Mouse (Mus musculus) limb, embryonic 13.5 days (tissue): ENCODE measurements around the gene Ifitm10. TPM values are rescaled to one million over a fixed set of nuclear protein-coding genes. Genes with fewer than 3 reads are reported as not detected.
"Not testable (repeated sequence)": the region's sequence is repeated elsewhere in the genome, so short reads cannot be mapped to it uniquely, and the experiment has no call there.

Experiments used
- ATAC-seq: fragments of 200-750 bp; cut with Nextera tagmentation; 2 replicates; pipeline ENCODE4 v1.8.0; 2017; ENCODE audit warnings: low read depth, moderate number of reproducible peaks, moderate TSS enrichment; ENCODE audit not compliant: low FRiP score
- H3K27ac ChIP-seq: fragments of 300-500 bp; sonication (generic); 2 replicates; pipeline ENCODE4 v1.5.1; 2015; ENCODE audit warnings: inconsistent platforms, mild to moderate bottlenecking, moderate library complexity
- H3K27me3 ChIP-seq: fragments of 300-500 bp; sonication (generic); 2 replicates; pipeline ENCODE4 v1.6.1; 2015; ENCODE audit warnings: mild to moderate bottlenecking, inconsistent platforms
- H3K36me3 ChIP-seq: fragments of 300-500 bp; sonication (generic); 2 replicates; pipeline ENCODE4 v1.6.1; 2015; ENCODE audit warnings: inconsistent platforms, mild to moderate bottlenecking, moderate library complexity
- H3K4me1 ChIP-seq: fragments of 300-500 bp; sonication (generic); 2 replicates; pipeline ENCODE4 v1.6.1; 2015; ENCODE audit warnings: inconsistent platforms
- H3K4me2 ChIP-seq: fragments of 300-500 bp; sonication (generic); replicated peaks from 2 replicates; pipeline ENCODE4 v1.6.1; 2015; ENCODE audit warnings: inconsistent platforms, mild to moderate bottlenecking, moderate library complexity
- H3K4me3 ChIP-seq: fragments of 300-500 bp; sonication (generic); 2 replicates; pipeline ENCODE4 v1.5.1; 2015; ENCODE audit warnings: moderate library complexity, mild to moderate bottlenecking, inconsistent platforms
- H3K9ac ChIP-seq: fragments of 300-500 bp; sonication (generic); 2 replicates; pipeline ENCODE4 v1.6.1; 2015; ENCODE audit warnings: mild to moderate bottlenecking, inconsistent platforms
- H3K9me3 ChIP-seq: fragments of 300-500 bp; sonication (generic); 2 replicates; pipeline ENCODE4 v1.6.1; 2016; ENCODE audit warnings: inconsistent platforms
- WGBS: fragments of 180-500 bp; shearing (Covaris S2); methylation state at CpG from one replicate; pipeline ENCODE4 v1.1.7; 2015; 5-methylcytosine and 5-hydroxymethylcytosine counted together
- polyA plus RNA-seq: library from polyadenylated mRNA; unstranded; fragments of >200 nt; fragmentation: Nextera tagmentation; extraction: Ambion mirVana; gene quantifications from 2 replicates; pipeline ENCODE4 v1.2.1, GENCODE M21; 2015

Ifitm10 gene
- polyA plus RNA-seq, 1 experiment from 2014 or later: 1.1 TPM

GRCm38 (mm10) chr7:142303249-142303648 is 70.3 kb downstream of the Ifitm10 start, which contains the start of gene Krtap5-4:
Gene Krtap5-4 (plus strand): TSS chr7:142303549.
- Histone ChIP-seq H3K36me3 (no peaks in the 10 kb centered on the region), H3K4me2 (no peak within 1 kb of the TSS), H3K4me1 (no peaks in the 10 kb centered on the region), H3K9me3 (no peaks in the 10 kb centered on the region), H3K27ac (no peak within 1 kb of the TSS), H3K27me3 (peaks cover 12% of the 10 kb centered on the region; the same call in 1 of the 2 replicates), H3K4me3 (no peak within 1 kb of the TSS), H3K9ac (no peak within 1 kb of the TSS)
- 46% methylated on average over 3 of the region's 3 CpGs for WGBS
- no peak for ATAC-seq

GRCm38 (mm10) chr7:142297018-142297417 is 76.5 kb downstream of the Ifitm10 start, which contains the start of gene Krtap5-1:
Gene Krtap5-1 (minus strand): TSS chr7:142297118.
- not testable (repeated sequence) for H3K9me3 ChIP-seq, ATAC-seq, H3K4me1 ChIP-seq, H3K9ac ChIP-seq, H3K4me2 ChIP-seq, H3K36me3 ChIP-seq, H3K27ac ChIP-seq, H3K4me3 ChIP-seq, H3K27me3 ChIP-seq

GRCm38 (mm10) chr7:142296108-142296507 is 77.4 kb downstream of the Ifitm10 start:
- not testable (repeated sequence) for H3K9ac ChIP-seq, H3K4me1 ChIP-seq, H3K4me3 ChIP-seq, H3K36me3 ChIP-seq, ATAC-seq, H3K4me2 ChIP-seq, H3K27ac ChIP-seq, H3K27me3 ChIP-seq, H3K9me3 ChIP-seq
- 25% methylated on average over 4 of the region's 4 CpGs for WGBS

GRCm38 (mm10) chr7:142295418-142295817 is 78.1 kb downstream of the Ifitm10 start:
- Histone ChIP-seq H3K9me3 (no peaks in the 10 kb centered on the region), H3K27me3 (0 out of 2 replicates have a peak, but pooled peaks cover 8% of the 10 kb centered on the region), H3K9ac (0 out of 2 replicates have a peak overlapping the region, but pooled peaks have one; percentile 0), H3K27ac (no peak overlapping the region), H3K4me1 (no peaks in the 10 kb centered on the region), H3K36me3 (no peaks in the 10 kb centered on the region), H3K4me2 (no peak overlapping the region), H3K4me3 (no peak overlapping the region)
- no peak for ATAC-seq

DNA sequence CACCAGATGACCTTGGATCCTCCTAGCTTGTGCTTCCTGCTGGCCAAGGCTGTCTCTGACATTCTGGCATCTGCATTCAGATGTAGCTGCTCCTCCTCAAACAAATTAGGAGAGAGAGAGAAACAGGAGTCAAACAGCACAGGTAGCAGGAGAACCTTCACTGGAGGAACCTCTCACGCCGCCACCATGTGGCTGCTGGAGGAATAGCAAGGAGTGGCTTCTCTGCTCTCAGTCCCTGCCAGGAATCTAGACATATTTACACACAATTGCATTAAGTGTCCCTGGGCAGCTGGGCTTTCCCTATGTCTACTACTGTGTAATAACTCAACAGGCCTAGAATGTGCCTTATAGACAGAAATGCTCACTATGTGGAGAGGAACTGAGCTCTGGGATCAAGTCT is 79.7 kb downstream of the Ifitm10 start:
- not testable (repeated sequence) for H3K27me3 ChIP-seq, H3K4me2 ChIP-seq, H3K9ac ChIP-seq, H3K36me3 ChIP-seq, ATAC-seq, H3K27ac ChIP-seq, H3K9me3 ChIP-seq, H3K4me3 ChIP-seq, H3K4me1 ChIP-seq
- 0% methylated on average over 2 of the region's 2 CpGs for WGBS

DNA sequence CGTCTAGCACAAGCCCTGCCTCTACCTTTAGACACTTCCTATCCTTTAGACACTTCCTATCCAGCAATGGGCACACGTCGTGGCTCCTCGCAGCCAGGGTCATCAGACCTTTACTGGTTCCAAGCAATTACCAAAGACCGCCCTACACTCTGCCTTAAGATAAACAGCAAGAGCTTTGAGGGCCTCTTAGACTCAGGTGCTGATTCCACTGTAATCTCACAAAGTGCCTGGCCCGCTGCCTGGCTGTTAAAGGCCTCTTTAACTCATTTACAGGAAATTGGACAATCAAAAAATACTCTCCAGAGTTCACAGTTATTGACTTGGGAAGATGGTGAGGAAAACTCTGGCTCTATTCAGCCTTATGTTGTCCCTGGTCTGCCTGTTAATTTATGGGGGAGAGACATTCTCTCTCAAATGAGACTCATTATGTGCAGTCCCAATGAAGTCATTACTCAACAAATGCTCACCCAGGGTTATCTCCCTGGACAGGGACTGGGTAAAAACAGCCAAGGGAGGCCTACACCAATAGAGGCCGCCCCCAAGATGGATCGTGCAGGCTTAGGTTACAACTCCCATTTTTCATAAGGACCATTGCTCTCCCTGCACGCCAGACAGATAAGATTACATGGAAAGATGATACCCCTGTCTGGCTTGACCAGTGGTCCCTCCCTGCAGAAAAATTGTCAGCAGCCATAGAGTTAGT is 87.5 kb downstream of the Ifitm10 start:
- ATAC-seq, H3K9ac ChIP-seq, H3K36me3 ChIP-seq, H3K4me3 ChIP-seq, H3K27ac ChIP-seq, H3K4me2 ChIP-seq, H3K9me3 ChIP-seq: not testable (repeated sequence)
- H3K4me1 ChIP-seq: peaks cover 15% of the 10 kb centered on the region
- peaks cover 17% of the 10 kb centered on the region for H3K27me3 ChIP-seq
- 34% methylated on average over 9 of the region's 9 CpGs for WGBS

GRCm38 (mm10) chr7:142285130-142285835 is 88.3 kb downstream of the Ifitm10 start:
- Histone ChIP-seq H3K4me2 (peak overlapping the region; percentile 75), H3K9me3 (no peaks in the 10 kb centered on the region), H3K27me3 (peaks cover 17% of the 10 kb centered on the region), H3K36me3 (no peaks in the 10 kb centered on the region), H3K9ac (peak overlapping the region; percentile 54), H3K4me1 (peaks cover 15% of the 10 kb centered on the region), H3K4me3 (peak overlapping the region; percentile 58), H3K27ac (no peak overlapping the region)
- ATAC-seq: peak; percentile 29; the same call in 1 of the 2 replicates
- WGBS: 12% methylated on average over 23 of the region's 23 CpGs

GRCm38 (mm10) chr7:142284615-142285080 is 88.9 kb downstream of the Ifitm10 start:
- H3K27ac ChIP-seq: peak overlapping the region; percentile 92
- no peaks in the 10 kb centered on the region for H3K9me3 ChIP-seq
- peaks cover 15% of the 10 kb centered on the region for H3K4me1 ChIP-seq
- WGBS: under 1% methylated on average over 19 of the region's 19 CpGs
- no peaks in the 10 kb centered on the region for H3K36me3 ChIP-seq
- peak; percentile 83 for ATAC-seq
- peaks cover 21% of the 10 kb centered on the region for H3K27me3 ChIP-seq
- H3K9ac ChIP-seq: peak overlapping the region; percentile 77
- peak overlapping the region; percentile 58 for H3K4me3 ChIP-seq
- H3K4me2 ChIP-seq: peak overlapping the region; percentile 75

- peak overlapping the region; percentile 77 for H3K9ac ChIP-seq
- peak overlapping the region; percentile 92 for H3K27ac ChIP-seq
- peaks cover 15% of the 10 kb centered on the region for H3K4me1 ChIP-seq
- peak; percentile 85 for ATAC-seq
- WGBS: under 1% methylated on average over 38 of the region's 38 CpGs
- H3K4me3 ChIP-seq: peak overlapping the region; percentile 58
- H3K4me2 ChIP-seq: peak overlapping the region; percentile 75
- H3K9me3 ChIP-seq: no peaks in the 10 kb centered on the region
- H3K27me3 ChIP-seq: peaks cover 21% of the 10 kb centered on the region
- H3K36me3 ChIP-seq: no peaks in the 10 kb centered on the region
Measured at GRCm38 (mm10) chr7:142284023-142284591, 89.4 kb downstream of the Ifitm10 start.

DNA sequence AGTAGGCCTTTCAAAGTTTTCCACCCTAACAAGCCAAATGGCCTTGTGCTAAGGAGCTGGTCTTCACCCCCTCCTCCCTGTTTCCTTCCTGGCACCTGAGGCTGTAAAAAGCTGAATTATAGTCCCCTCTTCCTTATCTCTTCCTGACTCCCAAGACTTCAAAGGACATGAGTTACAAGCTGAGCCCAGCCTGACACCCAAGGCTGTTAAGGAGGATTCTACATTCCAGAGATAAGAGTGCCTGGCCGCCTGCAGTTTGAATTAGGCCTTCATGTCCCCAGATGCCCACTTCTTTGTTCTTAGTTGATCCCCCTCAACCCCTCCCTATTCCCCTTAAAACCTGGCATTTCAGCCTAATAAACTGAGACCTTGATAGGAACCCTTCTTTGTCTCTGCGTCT is 90.7 kb downstream of the Ifitm10 start:
- H3K9me3 ChIP-seq, H3K36me3 ChIP-seq, H3K27ac ChIP-seq, H3K4me3 ChIP-seq, ATAC-seq, H3K9ac ChIP-seq: not testable (repeated sequence)
- Histone ChIP-seq H3K27me3 (peaks cover 21% of the 10 kb centered on the region), H3K4me1 (peaks cover 15% of the 10 kb centered on the region), H3K4me2 (peak overlapping the region; percentile 75)
- 15% methylated on average over 2 of the region's 2 CpGs for WGBS

- H3K9ac ChIP-seq, H3K9me3 ChIP-seq, H3K27ac ChIP-seq, ATAC-seq, H3K36me3 ChIP-seq, H3K4me3 ChIP-seq, H3K4me2 ChIP-seq, H3K4me1 ChIP-seq: not testable (repeated sequence)
- H3K27me3 ChIP-seq: peaks cover 13% of the 10 kb centered on the region
- 52% methylated on average over 1 of the region's 1 CpGs for WGBS
Measured at GRCm38 (mm10) chr7:142279291-142279690, 94.3 kb downstream of the Ifitm10 start.

GRCm38 (mm10) chr7:142278183-142278582 is 95.4 kb downstream of the Ifitm10 start:
- H3K36me3 ChIP-seq, H3K4me1 ChIP-seq, H3K4me2 ChIP-seq, H3K27ac ChIP-seq, H3K4me3 ChIP-seq, H3K9ac ChIP-seq, H3K9me3 ChIP-seq, ATAC-seq: not testable (repeated sequence)
- WGBS: 0% methylated on average over 3 of the region's 3 CpGs
- H3K27me3 ChIP-seq: peaks cover 13% of the 10 kb centered on the region
